Mouse (Mus musculus) lung, postnatal 0 days (tissue): Measurements from ENCODE around the gene Itgb3.

Experiments
- CTCF ChIP-seq: IDR thresholded peaks from 2 replicates; pipeline ENCODE4 v1.5.1; 2016; ENCODE audit warnings: antibody characterized with exemption, mild to moderate bottlenecking
- EP300 ChIP-seq: IDR thresholded peaks from 2 replicates; pipeline ENCODE4 v1.6.1; 2016; ENCODE audit warnings: antibody characterized with exemption, mild to moderate bottlenecking, control low read depth

DNA sequence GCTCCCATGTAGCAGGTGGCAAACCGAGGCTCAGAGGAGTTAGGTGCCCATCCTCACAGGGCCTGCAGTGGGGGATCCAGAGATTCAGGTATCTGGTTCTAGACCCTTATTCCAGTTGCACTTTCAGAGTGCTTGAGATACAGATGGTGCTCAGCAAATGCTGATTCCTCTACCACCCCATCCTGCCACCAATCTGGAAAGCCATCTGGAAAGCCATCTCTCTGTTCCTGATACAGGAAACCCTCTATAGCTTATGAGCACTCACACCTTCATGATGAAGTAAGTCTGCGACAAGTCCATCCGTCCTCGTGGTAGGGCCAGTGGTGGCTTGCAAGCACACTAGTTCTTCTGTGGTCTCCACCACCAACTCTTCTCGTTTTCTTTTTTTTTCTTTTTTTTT lies 27.2 kb upstream of the Itgb3 start:
- TF ChIP-seq CTCF (no peak), EP300 (no peak)
